Mouse (Mus musculus): ENCODE measurements around the gene Tmem45a. TPM values are rescaled to one million over a fixed set of nuclear protein-coding genes. Genes with fewer than 3 reads are reported as not detected.

The Tmem45a gene
- total RNA-seq, 2 experiments from 2014 or later, result 2.4 to 3.7 TPM

GRCm38 (mm10) chr16:56795481-56796139 lies 90.4 kb downstream of the Tmem45a start, which contains the start of gene Adgrg7:
TSS of gene Adgrg7 (minus strand) at chr16:56795855.
- no peak for DNase-seq

- no peak for DNase-seq
Observed at GRCm38 (mm10) chr16:56794383-56795144, 91.4 kb downstream of the Tmem45a start.

DNA sequence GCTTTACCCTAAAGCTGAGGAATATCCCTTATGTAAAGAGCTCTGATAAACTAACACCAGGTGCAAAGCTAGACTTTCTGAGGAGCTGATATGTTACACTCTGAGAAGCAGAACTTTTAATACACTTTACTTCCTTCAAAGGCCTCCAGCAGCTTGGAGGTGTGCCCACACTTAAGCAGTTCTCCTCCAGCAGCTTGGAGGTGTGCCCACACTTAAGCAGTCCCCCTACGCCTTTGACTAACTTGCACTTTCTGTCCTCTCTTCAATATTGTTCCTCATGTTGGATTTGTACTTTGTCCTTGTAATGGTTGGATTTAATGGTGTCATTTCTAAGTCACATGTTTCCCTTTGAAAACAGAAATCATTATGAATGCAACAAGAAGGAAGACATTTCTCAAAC lies 92.2 kb downstream of the Tmem45a start:
- no peak for DNase-seq

DNA sequence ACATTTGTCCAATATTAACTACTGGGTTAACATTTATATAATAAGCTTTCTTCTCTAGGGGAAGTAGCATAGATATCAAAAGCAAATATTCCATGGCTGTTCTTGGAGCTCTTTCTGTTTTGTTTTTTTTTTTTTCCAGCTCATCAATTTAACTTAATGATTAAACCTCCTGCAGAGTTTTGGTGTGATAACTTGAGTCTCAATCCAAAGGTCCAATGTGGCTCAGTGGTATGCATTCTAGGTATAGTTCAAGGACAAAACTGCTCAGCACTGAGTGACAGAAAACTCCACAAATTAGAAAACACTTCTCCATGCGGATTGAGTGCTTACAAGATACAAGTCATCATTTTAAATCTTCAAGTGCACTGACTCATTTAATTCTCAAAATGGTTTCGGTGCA lies 100.0 kb downstream of the Tmem45a start:
- no peak for DNase-seq

DNA sequence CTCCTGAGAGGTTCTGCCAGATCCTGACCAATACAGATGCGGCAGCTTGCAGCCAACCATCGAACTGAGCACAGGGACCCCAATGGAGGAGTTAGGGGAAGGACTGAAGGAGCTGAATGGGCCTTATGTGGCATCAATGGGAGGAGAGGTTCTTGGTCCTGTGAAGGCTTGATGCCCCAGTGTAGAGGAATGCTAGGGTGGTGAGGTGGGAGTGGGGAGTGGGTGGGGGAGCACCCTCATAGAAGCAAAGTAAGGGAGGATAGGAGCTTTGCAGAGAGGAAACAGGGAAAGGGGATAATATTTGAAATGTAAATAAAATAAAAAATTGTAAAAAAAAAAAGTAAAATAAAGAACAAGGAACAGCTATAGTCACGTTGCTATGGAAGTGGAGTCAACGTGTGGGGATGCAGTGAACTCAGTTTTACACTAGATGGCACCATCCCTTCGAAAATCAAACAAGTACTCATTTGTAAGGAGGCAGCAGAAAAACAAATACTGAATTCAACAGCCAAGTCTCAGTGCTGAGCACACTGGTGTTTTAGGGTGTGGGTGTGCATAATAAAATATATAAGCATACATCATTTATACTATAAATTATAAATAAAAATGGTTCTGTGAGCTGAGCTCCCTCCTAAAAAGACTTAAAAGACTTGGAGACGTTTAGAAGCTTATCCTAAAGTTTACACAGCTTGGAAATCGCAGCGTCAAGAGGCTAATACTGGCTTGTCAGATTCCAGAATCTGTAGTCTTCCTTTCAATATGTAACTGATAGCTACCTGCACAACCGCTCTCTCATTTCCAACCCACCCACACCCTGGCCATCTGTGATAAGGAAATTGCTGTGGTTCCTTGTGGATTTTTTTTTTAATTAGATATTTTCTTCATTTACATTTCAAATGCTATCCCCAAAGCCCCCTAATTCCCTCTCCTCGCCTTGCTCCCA lies 114.5 kb downstream of the Tmem45a start:
- no peak for DNase-seq

Other genes starting within 250 kb of the Tmem45a start
- gene Tfg, start 168.7 kb downstream of the Tmem45a start, total RNA-seq (2021), result 10 to 100 TPM; 43.6 to 44.2 TPM
- gene Adgrg7, start 90.3 kb downstream of the Tmem45a start, total RNA-seq (2021), result not detected
- gene Lnp1, start 41.9 kb upstream of the Tmem45a start, total RNA-seq (2021), result not detected
- not detected for gene Tmem45a2, start 185.2 kb upstream of the Tmem45a start, total RNA-seq (2021)
- 10 to 100 TPM; 32.5 to 33.9 TPM for gene Tomm70a, start 235.5 kb upstream of the Tmem45a start, total RNA-seq (2021)

Data from gastrocnemius, postnatal 25 days (tissue).